Mouse (Mus musculus) liver, adult 2 months (tissue): ENCODE data around the gene Abcc10. TPM values are rescaled to one million over a fixed set of nuclear protein-coding genes. Genes with fewer than 3 reads are reported as not detected.

Experiments
- DNase-seq: peaks from one replicate; pipeline ENCODE4 v3.0.0-alpha.2; 2011; ENCODE audit warnings: low read depth, low spot score; ENCODE audit errors: extremely low read depth
- H3K27ac ChIP-seq: fragments of 200-500 bp; replicated peaks from 2 replicates; pipeline ENCODE4 v1.5.1; 2012; ENCODE audit warnings: low read depth, mild to moderate bottlenecking, control low read depth, inconsistent platforms, low read length; ENCODE audit not compliant: insufficient read depth
- H3K27me3 ChIP-seq: fragments of 200-500 bp; 2 replicates; pipeline ENCODE4 v1.6.1; 2012; ENCODE audit warnings: mild to moderate bottlenecking, moderate library complexity, low read length, inconsistent platforms; ENCODE audit not compliant: control insufficient read depth, insufficient read depth
- H3K36me3 ChIP-seq: fragments of 200-500 bp; 2 replicates; pipeline ENCODE4 v1.6.1; 2012; ENCODE audit warnings: low read length, inconsistent platforms; ENCODE audit not compliant: control insufficient read depth, insufficient read depth
- H3K4me1 ChIP-seq: fragments of 200-500 bp; 2 replicates; pipeline ENCODE4 v1.6.1; 2011; ENCODE audit warnings: low read length; ENCODE audit not compliant: control insufficient read depth, insufficient read depth
- H3K4me3 ChIP-seq: fragments of 200-500 bp; 2 replicates; pipeline ENCODE4 v1.5.1; 2011; ENCODE audit warnings: low read depth, mild to moderate bottlenecking, control low read depth, low read length, moderate library complexity; ENCODE audit not compliant: insufficient read depth
- H3K79me2 ChIP-seq: fragments of 200-500 bp; 2 replicates; pipeline ENCODE4 v1.6.1; 2012; ENCODE audit warnings: inconsistent platforms, mild to moderate bottlenecking, low read length, moderate library complexity; ENCODE audit not compliant: control insufficient read depth, insufficient read depth
- H3K9ac ChIP-seq: fragments of 200-500 bp; 2 replicates; pipeline ENCODE4 v1.6.1; 2012; ENCODE audit warnings: low read depth, mild to moderate bottlenecking, control low read depth, inconsistent platforms, low read length
- CTCF ChIP-seq: fragments of 200-500 bp; IDR thresholded peaks from 2 replicates; pipeline ENCODE4 v1.5.1; 2011; ENCODE audit warnings: low read depth, low read length, control low read depth
- POLR2A ChIP-seq: fragments of 200-500 bp; IDR thresholded peaks from 2 replicates; pipeline ENCODE4 v1.6.1; 2011; ENCODE audit warnings: low read length, control low read depth; ENCODE audit not compliant: insufficient read depth; ENCODE audit errors: extremely low read depth
- WGBS: fragments of 180-500 bp; shearing (Covaris S2); methylation state at CpG from one replicate; pipeline ENCODE4 v1.1.7; 2018; 5-methylcytosine and 5-hydroxymethylcytosine counted together
- polyA plus RNA-seq: library from polyadenylated mRNA; depleted of rRNA; stranded (reverse); fragments of >200 nt; gene quantifications from 2 replicates; pipeline ENCODE4 v1.2.3, GENCODE M21; 2012
- total RNA-seq: library from RNA; depleted of rRNA; stranded (reverse); fragments of >200 nt; gene quantifications from 2 replicates; pipeline ENCODE4 v1.2.3, GENCODE M21; 2014

The Abcc10 gene
- total and polyA plus RNA-seq, 2 experiments = 2.1 to 17.3 TPM

DNA sequence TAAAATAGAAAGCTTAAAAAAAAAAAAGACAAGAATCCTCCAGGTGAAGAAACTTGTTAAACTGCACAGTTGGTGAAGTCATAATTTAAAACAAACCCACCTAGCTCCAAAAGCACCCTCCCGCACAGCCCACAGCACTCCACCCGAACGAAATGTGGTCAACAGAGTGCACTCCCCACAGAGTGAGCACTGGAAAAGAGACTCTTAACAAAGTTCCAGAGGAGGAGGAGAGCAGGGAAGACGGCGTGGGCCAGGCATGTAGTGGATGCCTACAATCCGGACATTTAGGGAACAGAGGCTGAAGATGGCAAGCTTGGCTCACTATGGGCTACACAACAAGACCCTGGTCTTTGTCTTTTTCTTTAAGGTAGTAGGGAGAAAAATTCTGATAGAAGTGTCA lies 53.1 kb downstream of the Abcc10 start:
- Histone ChIP-seq H3K79me2 (peaks cover 11% of the 10 kb centered on the region; the same call in 1 of the 2 replicates), H3K36me3 (peaks cover 9% of the 10 kb centered on the region), H3K9ac (no peak overlapping the region), H3K27me3 (no peaks in the 10 kb centered on the region), H3K4me1 (no peaks in the 10 kb centered on the region), H3K27ac (no peak overlapping the region), H3K4me3 (no peak overlapping the region)
- DNase-seq = no peak
- no peak for TF ChIP-seq CTCF
- TF ChIP-seq POLR2A = no peak
- WGBS = 95% methylated on average over 6 of the region's 6 CpGs

DNA sequence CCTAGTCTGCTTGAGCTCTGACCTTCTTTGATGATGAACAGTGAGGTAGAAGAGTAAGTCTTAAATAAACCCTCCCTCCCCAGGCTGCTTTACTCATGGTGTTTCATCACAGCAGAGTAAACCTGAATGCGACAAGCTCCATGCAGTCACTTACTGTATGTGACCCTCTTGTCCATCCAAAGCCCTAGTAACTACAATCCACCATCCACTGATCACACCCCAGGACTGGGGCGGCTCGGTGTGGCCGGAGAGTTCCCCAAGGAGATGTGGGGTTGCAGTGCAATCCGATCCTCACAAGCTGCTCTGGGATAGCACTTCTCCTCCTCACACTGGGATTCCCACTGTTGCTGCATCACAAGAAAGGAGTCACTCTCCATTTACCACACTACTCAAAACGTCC lies 53.7 kb downstream of the Abcc10 start:
- DNase-seq = no peak
- H3K79me2 ChIP-seq = peaks cover 11% of the 10 kb centered on the region; the same call in 1 of the 2 replicates
- no peak overlapping the region for H3K27ac ChIP-seq
- H3K4me1 ChIP-seq = no peaks in the 10 kb centered on the region
- no peak overlapping the region for H3K4me3 ChIP-seq
- 88% methylated on average over 6 of the region's 6 CpGs for WGBS
- no peak overlapping the region for H3K9ac ChIP-seq
- peaks cover 7% of the 10 kb centered on the region for H3K36me3 ChIP-seq
- no peak for TF ChIP-seq POLR2A
- no peak for TF ChIP-seq CTCF
- H3K27me3 ChIP-seq = no peaks in the 10 kb centered on the region

DNA sequence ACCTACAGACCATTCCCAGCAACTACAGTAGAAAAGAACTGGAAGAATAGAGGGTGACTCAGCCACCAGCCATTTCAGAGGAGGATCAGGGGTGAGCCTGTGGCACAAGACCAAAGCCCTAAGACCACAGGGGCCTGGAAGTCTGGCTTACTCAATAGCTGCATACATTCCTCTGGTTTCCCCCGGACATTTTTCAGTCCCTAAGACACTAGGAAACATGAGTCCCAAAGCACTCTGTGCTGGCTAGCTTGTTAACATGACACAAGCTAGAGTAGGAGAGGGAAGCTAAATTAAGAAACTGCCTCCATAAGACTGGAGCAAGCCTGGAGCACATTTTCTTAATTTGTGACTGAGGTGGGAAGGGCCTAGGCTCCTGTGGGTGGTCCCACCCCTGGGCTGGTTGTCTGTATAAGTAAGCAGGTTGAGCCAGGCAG lies 54.3 kb downstream of the Abcc10 start:
- Histone ChIP-seq H3K4me3 (no peak overlapping the region), H3K36me3 (peaks cover 4% of the 10 kb centered on the region; the same call in 1 of the 2 replicates), H3K27me3 (no peaks in the 10 kb centered on the region), H3K4me1 (no peaks in the 10 kb centered on the region), H3K79me2 (peaks cover 8% of the 10 kb centered on the region; the same call in 1 of the 2 replicates), H3K27ac (no peak overlapping the region), H3K9ac (no peak overlapping the region)
- no peak for TF ChIP-seq POLR2A
- TF ChIP-seq CTCF = no peak
- DNase-seq = no peak
- 82% methylated on average over 1 of the region's 1 CpGs for WGBS

DNA sequence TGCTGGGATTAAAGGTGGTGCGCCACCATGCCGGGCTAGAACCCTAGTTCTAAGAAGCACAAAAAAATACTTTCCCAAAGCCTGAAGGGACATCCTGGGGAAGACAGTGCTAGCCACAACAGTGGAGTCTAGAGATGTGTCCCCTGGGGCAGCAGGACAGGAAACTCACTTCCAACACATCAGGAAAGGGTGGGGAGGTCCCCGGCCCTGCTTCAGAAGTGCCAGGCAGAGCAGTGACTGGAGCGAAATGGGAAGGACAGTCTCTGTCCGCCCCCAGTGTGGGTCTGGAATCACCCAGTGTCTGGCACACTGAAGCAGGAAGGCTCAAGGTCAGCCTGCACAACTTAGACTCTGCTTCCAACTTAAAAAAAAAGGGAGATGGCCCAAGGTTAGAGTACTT lies 55.5 kb downstream of the Abcc10 start:
- TF ChIP-seq CTCF = no peak
- TF ChIP-seq POLR2A = no peak
- no peak for DNase-seq
- 82% methylated on average over 5 of the region's 5 CpGs for WGBS
- Histone ChIP-seq H3K4me1 (no peaks in the 10 kb centered on the region), H3K4me3 (no peak overlapping the region), H3K27ac (no peak overlapping the region), H3K79me2 (peaks cover 8% of the 10 kb centered on the region; the same call in 1 of the 2 replicates), H3K27me3 (no peaks in the 10 kb centered on the region), H3K36me3 (peaks cover 4% of the 10 kb centered on the region; the same call in 1 of the 2 replicates), H3K9ac (no peak overlapping the region)

DNA sequence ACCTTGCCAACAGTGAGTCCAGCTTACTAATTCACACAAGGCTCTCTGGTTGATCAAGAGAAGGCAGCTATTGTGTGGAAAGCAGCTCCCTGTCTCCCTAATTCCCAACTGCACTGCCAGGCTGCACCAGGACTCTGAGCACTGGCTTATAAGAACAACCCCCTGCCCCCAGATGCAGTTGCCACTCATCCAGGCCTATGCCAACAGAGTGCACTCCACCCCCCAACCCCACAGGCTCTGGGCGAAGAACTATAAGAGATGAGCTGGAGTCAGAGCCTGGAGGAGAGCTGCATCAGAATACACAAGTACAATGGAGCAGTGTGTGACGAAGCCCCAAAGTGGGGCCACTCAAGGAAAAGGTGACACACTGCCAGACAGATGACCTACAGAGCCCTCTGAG lies 56.1 kb downstream of the Abcc10 start:
- no peak for TF ChIP-seq POLR2A
- H3K27ac ChIP-seq = no peak overlapping the region
- H3K4me1 ChIP-seq = no peaks in the 10 kb centered on the region
- WGBS = 100% methylated on average over 2 of the region's 2 CpGs
- no peak overlapping the region for H3K9ac ChIP-seq
- H3K4me3 ChIP-seq = no peak overlapping the region
- peaks cover 8% of the 10 kb centered on the region; the same call in 1 of the 2 replicates for H3K79me2 ChIP-seq
- DNase-seq = no peak
- H3K36me3 ChIP-seq = peaks cover 4% of the 10 kb centered on the region; the same call in 1 of the 2 replicates
- H3K27me3 ChIP-seq = no peaks in the 10 kb centered on the region

DNA sequence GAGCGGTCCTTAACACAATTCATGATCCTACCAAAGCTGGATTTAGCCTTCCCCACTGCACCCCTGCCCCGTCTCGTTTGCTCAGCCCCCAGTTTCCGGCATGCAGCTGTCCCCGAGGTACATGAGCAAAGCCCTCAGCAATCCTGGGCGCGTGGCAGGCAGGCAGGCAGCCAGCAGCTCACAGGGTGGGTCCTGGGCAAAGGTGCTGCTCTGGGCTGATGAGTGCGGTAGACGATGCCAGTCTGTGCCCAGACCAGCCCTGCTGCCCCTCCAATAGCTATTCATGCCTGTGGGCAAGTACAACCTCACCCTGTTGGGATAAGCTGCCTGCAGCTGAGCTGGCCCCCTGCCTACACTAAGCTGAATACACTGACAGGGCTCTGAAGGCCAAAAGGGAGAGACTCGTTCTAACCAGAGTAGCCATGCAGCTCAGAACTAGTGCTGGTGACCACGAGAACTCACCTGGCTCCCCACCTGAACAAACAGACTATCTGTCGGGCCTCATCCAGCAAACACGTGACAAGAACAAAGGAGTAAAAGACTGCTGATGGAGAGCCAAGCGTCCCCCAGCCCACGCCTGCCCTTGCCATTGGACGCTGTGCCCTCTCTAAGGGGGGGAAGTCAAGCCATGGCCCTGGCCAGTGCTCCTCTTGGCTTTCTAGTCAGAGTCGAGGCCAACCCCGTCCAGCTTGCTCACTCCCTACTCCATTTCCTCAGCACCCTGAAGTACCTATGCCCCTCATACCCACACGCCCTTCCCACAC lies 58.2 kb downstream of the Abcc10 start:
- WGBS = 85% methylated on average over 19 of the region's 19 CpGs
- DNase-seq = no peak
- Histone ChIP-seq H3K9ac (no peak overlapping the region), H3K4me3 (no peak overlapping the region), H3K36me3 (peaks cover 4% of the 10 kb centered on the region; the same call in 1 of the 2 replicates), H3K79me2 (0 out of 2 replicates have a peak, but pooled peaks cover 4% of the 10 kb centered on the region), H3K27me3 (no peaks in the 10 kb centered on the region), H3K4me1 (peaks cover 9% of the 10 kb centered on the region), H3K27ac (no peak overlapping the region)
- TF ChIP-seq CTCF = no peak
- no peak for TF ChIP-seq POLR2A
